Mouse (Mus musculus): ENCODE results near the gene Foxo1. TPM values are rescaled to one million over a fixed set of nuclear protein-coding genes. Genes with fewer than 3 reads are reported as not detected.

Foxo1 gene
- polyA plus RNA-seq, 1 experiment from 2014 or later, result 3.0 TPM

DNA sequence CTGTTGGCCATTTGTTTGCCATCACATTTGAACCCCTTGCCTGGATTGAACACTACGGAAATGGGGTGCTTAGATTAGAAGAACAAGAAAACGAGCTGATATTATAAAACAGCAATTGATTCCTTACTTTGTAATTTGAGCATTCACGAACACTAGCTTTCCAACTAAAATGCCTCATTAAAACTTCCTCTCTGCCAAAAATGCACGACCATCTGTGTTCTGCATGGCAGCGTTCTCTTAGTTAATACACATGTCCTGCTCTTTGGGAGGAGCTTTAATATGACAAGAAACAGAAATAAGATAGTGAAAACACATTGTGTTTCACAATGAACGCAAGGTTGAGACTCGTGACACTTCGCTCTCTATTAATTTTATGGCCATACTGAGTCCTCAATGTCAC is 3.8 kb upstream of the Foxo1 start:
- ATAC-seq (ENCODE audit: low FRiP score) (no peak), DNase-seq (ENCODE audit: low spot score, missing footprints) (no peak)
- Histone ChIP-seq H3K27ac (ENCODE audit: low read depth, low read length) (no peak overlapping the region), H3K9me3 (ENCODE audit: control insufficient read depth, low read length) (no peaks in the 10 kb centered on the region), H3K4me1 (ENCODE audit: control insufficient read depth, insufficient read depth, low read length) (peaks cover 13% of the 10 kb centered on the region), H3K4me2 (no peak overlapping the region), H3K27me3 (ENCODE audit: control insufficient read depth, insufficient read depth, low read length) (peaks cover 21% of the 10 kb centered on the region), H3K36me3 (ENCODE audit: control insufficient read depth, insufficient read depth, low read length) (no peaks in the 10 kb centered on the region), H3K4me3 (ENCODE audit: low read depth, low read length) (no peak overlapping the region), H3K9ac (ENCODE audit: low read length) (no peak overlapping the region)
- 88% methylated on average over 8 of the region's 8 CpGs for WGBS

- Histone ChIP-seq H3K36me3 (ENCODE audit: control insufficient read depth, insufficient read depth, low read length) (no peaks in the 10 kb centered on the region), H3K4me2 (peak overlapping the region; percentile 95), H3K4me3 (ENCODE audit: low read depth, low read length) (no peak overlapping the region), H3K27me3 (ENCODE audit: control insufficient read depth, insufficient read depth, low read length) (peaks cover 35% of the 10 kb centered on the region), H3K9ac (ENCODE audit: low read length) (no peak overlapping the region), H3K4me1 (ENCODE audit: control insufficient read depth, insufficient read depth, low read length) (peaks cover 23% of the 10 kb centered on the region), H3K9me3 (ENCODE audit: control insufficient read depth, low read length) (no peaks in the 10 kb centered on the region), H3K27ac (ENCODE audit: low read depth, low read length) (no peak overlapping the region)
- WGBS, result 10% methylated on average over 17 of the region's 17 CpGs
- DNase-seq (ENCODE audit: low spot score, missing footprints) (peak; percentile 92), ATAC-seq (ENCODE audit: low FRiP score) (no peak)
These were observed 1.5 kb upstream of the Foxo1 start for GRCm38 (mm10) chr3:52266606-52267160.

GRCm38 (mm10) chr3:52267293-52267651 is 864 bp upstream of the Foxo1 start:
- Histone ChIP-seq H3K9ac (ENCODE audit: low read length) (peak overlapping the region; percentile 71), H3K4me2 (peak overlapping the region; percentile 95), H3K4me1 (ENCODE audit: control insufficient read depth, insufficient read depth, low read length) (peaks cover 23% of the 10 kb centered on the region), H3K9me3 (ENCODE audit: control insufficient read depth, low read length) (no peaks in the 10 kb centered on the region), H3K4me3 (ENCODE audit: low read depth, low read length) (peak overlapping the region; percentile 75), H3K27me3 (ENCODE audit: control insufficient read depth, insufficient read depth, low read length) (peaks cover 35% of the 10 kb centered on the region), H3K27ac (ENCODE audit: low read depth, low read length) (no peak overlapping the region), H3K36me3 (ENCODE audit: control insufficient read depth, insufficient read depth, low read length) (no peaks in the 10 kb centered on the region)
- no peak for ATAC-seq (ENCODE audit: low FRiP score)
- under 1% methylated on average over 15 of the region's 15 CpGs for WGBS
- no peak for DNase-seq (ENCODE audit: low spot score, missing footprints)

DNA sequence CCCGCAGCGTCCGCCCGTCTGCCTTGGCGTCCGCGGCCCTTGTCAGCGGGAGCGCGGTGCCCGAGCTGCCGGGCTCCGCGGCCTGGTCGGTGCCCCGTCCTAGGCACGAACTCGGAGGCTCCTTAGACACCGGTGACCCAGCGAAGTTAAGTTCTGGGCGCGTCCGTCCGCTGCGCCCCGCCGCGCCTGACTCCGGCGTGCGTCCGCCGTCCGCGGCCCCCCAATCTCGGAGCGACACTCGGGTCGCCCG is 276 bp downstream of the Foxo1 start:
- under 1% methylated on average over 29 of the region's 40 CpGs for WGBS
- H3K36me3 ChIP-seq (ENCODE audit: control insufficient read depth, insufficient read depth, low read length), result no peaks in the 10 kb centered on the region
- H3K4me1 ChIP-seq (ENCODE audit: control insufficient read depth, insufficient read depth, low read length), result peaks cover 23% of the 10 kb centered on the region
- no peak for ATAC-seq (ENCODE audit: low FRiP score)
- H3K4me2 ChIP-seq, result peak overlapping the region; percentile 95
- no peak overlapping the region for H3K27ac ChIP-seq (ENCODE audit: low read depth, low read length)
- H3K9me3 ChIP-seq (ENCODE audit: control insufficient read depth, low read length), result no peaks in the 10 kb centered on the region
- H3K9ac ChIP-seq (ENCODE audit: low read length), result peak overlapping the region; percentile 71
- DNase-seq (ENCODE audit: low spot score, missing footprints), result no peak
- H3K27me3 ChIP-seq (ENCODE audit: control insufficient read depth, insufficient read depth, low read length), result peaks cover 35% of the 10 kb centered on the region
- peak overlapping the region; percentile 75 for H3K4me3 ChIP-seq (ENCODE audit: low read depth, low read length)

DNA sequence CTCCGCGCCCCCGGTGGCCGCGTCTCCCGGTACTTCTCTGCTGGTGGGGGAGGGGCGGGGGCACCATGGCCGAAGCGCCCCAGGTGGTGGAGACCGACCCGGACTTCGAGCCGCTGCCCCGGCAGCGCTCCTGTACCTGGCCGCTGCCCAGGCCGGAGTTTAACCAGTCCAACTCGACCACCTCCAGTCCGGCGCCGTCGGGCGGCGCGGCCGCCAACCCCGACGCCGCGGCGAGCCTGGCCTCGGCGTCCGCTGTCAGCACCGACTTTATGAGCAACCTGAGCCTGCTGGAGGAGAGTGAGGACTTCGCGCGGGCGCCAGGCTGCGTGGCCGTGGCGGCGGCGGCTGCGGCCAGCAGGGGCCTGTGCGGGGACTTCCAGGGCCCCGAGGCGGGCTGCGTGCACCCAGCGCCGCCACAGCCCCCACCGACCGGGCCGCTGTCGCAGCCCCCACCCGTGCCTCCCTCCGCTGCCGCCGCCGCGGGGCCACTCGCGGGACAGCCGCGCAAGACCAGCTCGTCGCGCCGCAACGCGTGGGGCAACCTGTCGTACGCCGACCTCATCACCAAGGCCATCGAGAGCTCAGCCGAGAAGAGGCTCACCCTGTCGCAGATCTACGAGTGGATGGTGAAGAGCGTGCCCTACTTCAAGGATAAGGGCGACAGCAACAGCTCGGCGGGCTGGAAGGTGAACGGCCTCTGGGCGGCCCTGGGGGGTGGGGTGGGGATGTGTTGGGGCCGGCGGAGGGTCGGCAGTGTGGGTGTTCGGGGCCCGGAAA is 789 bp downstream of the Foxo1 start:
- peak overlapping the region; percentile 71 for H3K9ac ChIP-seq (ENCODE audit: low read length)
- H3K4me1 ChIP-seq (ENCODE audit: control insufficient read depth, insufficient read depth, low read length), result peaks cover 23% of the 10 kb centered on the region
- WGBS, result under 1% methylated on average over 84 of the region's 89 CpGs
- H3K36me3 ChIP-seq (ENCODE audit: control insufficient read depth, insufficient read depth, low read length), result no peaks in the 10 kb centered on the region
- H3K9me3 ChIP-seq (ENCODE audit: control insufficient read depth, low read length), result no peaks in the 10 kb centered on the region
- peak; percentile 95 for DNase-seq (ENCODE audit: low spot score, missing footprints)
- H3K4me2 ChIP-seq, result peak overlapping the region; percentile 95
- H3K27me3 ChIP-seq (ENCODE audit: control insufficient read depth, insufficient read depth, low read length), result peaks cover 35% of the 10 kb centered on the region
- ATAC-seq (ENCODE audit: low FRiP score), result peak; percentile 60
- peak overlapping the region; percentile 75 for H3K4me3 ChIP-seq (ENCODE audit: low read depth, low read length)
- no peak overlapping the region for H3K27ac ChIP-seq (ENCODE audit: low read depth, low read length)

- ATAC-seq (ENCODE audit: low FRiP score), result peak; percentile 15; the same call in 1 of the 2 replicates
These were observed 1.6 kb downstream of the Foxo1 start for GRCm38 (mm10) chr3:52269514-52270351.

DNA sequence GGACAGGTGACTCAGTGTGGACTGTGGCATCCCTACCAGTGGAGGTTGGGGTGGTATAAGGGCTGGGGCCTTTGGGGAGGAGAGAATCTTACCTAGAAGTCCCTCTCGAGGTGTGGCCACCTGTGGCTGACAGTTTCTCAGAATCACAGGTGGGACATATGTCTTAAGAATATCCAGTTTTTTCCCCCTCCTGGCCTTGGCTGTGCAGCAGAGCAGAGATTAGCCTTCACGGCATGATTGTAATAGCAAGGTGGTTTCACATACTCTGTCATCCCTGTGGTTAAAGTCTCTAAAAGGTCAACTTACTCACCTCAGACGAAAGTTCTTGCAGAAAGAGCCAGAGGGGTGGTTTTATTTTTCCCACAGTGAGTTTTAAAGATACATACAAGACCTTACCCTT is 2.4 kb downstream of the Foxo1 start:
- Histone ChIP-seq H3K36me3 (ENCODE audit: control insufficient read depth, insufficient read depth, low read length) (no peaks in the 10 kb centered on the region), H3K27me3 (ENCODE audit: control insufficient read depth, insufficient read depth, low read length) (peaks cover 35% of the 10 kb centered on the region), H3K4me3 (ENCODE audit: low read depth, low read length) (peak overlapping the region; percentile 75), H3K4me1 (ENCODE audit: control insufficient read depth, insufficient read depth, low read length) (peaks cover 23% of the 10 kb centered on the region), H3K27ac (ENCODE audit: low read depth, low read length) (no peak overlapping the region), H3K9ac (ENCODE audit: low read length) (no peak overlapping the region), H3K4me2 (peak overlapping the region; percentile 95), H3K9me3 (ENCODE audit: control insufficient read depth, low read length) (no peaks in the 10 kb centered on the region)
- WGBS, result 32% methylated on average over 3 of the region's 3 CpGs
- DNase-seq (ENCODE audit: low spot score, missing footprints), result peak; percentile 86
- no peak for ATAC-seq (ENCODE audit: low FRiP score)

More at GRCm38 (mm10) chr3:52269514-52270351, 1.6 kb downstream of the Foxo1 start:
- peak overlapping the region; percentile 95 for H3K4me2 ChIP-seq
- H3K4me3 ChIP-seq (ENCODE audit: low read depth, low read length), result peak overlapping the region; percentile 75
- WGBS, result under 1% methylated on average over 55 of the region's 55 CpGs
- H3K9ac ChIP-seq (ENCODE audit: low read length), result peak overlapping the region; percentile 71
- DNase-seq (ENCODE audit: low spot score, missing footprints), result peak; percentile 96
- no peaks in the 10 kb centered on the region for H3K36me3 ChIP-seq (ENCODE audit: control insufficient read depth, insufficient read depth, low read length)
- H3K9me3 ChIP-seq (ENCODE audit: control insufficient read depth, low read length), result no peaks in the 10 kb centered on the region
- peaks cover 35% of the 10 kb centered on the region for H3K27me3 ChIP-seq (ENCODE audit: control insufficient read depth, insufficient read depth, low read length)
- H3K27ac ChIP-seq (ENCODE audit: low read depth, low read length), result no peak overlapping the region
- H3K4me1 ChIP-seq (ENCODE audit: control insufficient read depth, insufficient read depth, low read length), result peaks cover 23% of the 10 kb centered on the region

GRCm38 (mm10) chr3:52271376-52271775 is 3.2 kb downstream of the Foxo1 start:
- Histone ChIP-seq H3K27me3 (ENCODE audit: control insufficient read depth, insufficient read depth, low read length) (peaks cover 31% of the 10 kb centered on the region), H3K4me1 (ENCODE audit: control insufficient read depth, insufficient read depth, low read length) (peaks cover 23% of the 10 kb centered on the region), H3K36me3 (ENCODE audit: control insufficient read depth, insufficient read depth, low read length) (no peaks in the 10 kb centered on the region), H3K4me3 (ENCODE audit: low read depth, low read length) (no peak overlapping the region), H3K4me2 (no peak overlapping the region), H3K9me3 (ENCODE audit: control insufficient read depth, low read length) (no peaks in the 10 kb centered on the region), H3K27ac (ENCODE audit: low read depth, low read length) (no peak overlapping the region), H3K9ac (ENCODE audit: low read length) (no peak overlapping the region)
- ATAC-seq (ENCODE audit: low FRiP score) (no peak), DNase-seq (ENCODE audit: low spot score, missing footprints) (no peak)
- 86% methylated on average over 5 of the region's 5 CpGs for WGBS

GRCm38 (mm10) chr3:52272376-52272865 is 4.3 kb downstream of the Foxo1 start:
- no peak overlapping the region for H3K9ac ChIP-seq (ENCODE audit: low read length)
- no peaks in the 10 kb centered on the region for H3K36me3 ChIP-seq (ENCODE audit: control insufficient read depth, insufficient read depth, low read length)
- no peak overlapping the region for H3K4me3 ChIP-seq (ENCODE audit: low read depth, low read length)
- no peaks in the 10 kb centered on the region for H3K9me3 ChIP-seq (ENCODE audit: control insufficient read depth, low read length)
- peaks cover 18% of the 10 kb centered on the region for H3K4me1 ChIP-seq (ENCODE audit: control insufficient read depth, insufficient read depth, low read length)
- WGBS, result 57% methylated on average over 8 of the region's 8 CpGs
- ATAC-seq (ENCODE audit: low FRiP score) (no peak), DNase-seq (ENCODE audit: low spot score, missing footprints) (no peak)
- no peak overlapping the region for H3K4me2 ChIP-seq
- no peak overlapping the region for H3K27ac ChIP-seq (ENCODE audit: low read depth, low read length)
- H3K27me3 ChIP-seq (ENCODE audit: control insufficient read depth, insufficient read depth, low read length), result peaks cover 24% of the 10 kb centered on the region
